Mouse (Mus musculus) heart, embryonic 14.5 days (tissue): ENCODE data around the gene Cd59a. TPM values are rescaled to one million over a fixed set of nuclear protein-coding genes. Genes with fewer than 3 reads are reported as not detected.
"Not testable (repeated sequence)": the region's sequence is repeated elsewhere in the genome, so short reads cannot be mapped to it uniquely, and the experiment has no call there.

Experiments
- ATAC-seq: fragments of 200-750 bp; cut with Nextera tagmentation; 2 replicates; pipeline ENCODE4 v1.8.0; 2017; ENCODE audit warnings: low read depth, moderate TSS enrichment; ENCODE audit not compliant: insufficient number of reproducible peaks, insufficient read depth, low FRiP score
- H3K27ac ChIP-seq, 2 experiments: fragments of 200-500 bp in 1 of 2; fragments of 300-500 bp in 1 of 2; sonication (generic) in 1 of 2; replicated peaks in 1 of 2; 2 replicates each; pipeline ENCODE4 v1.5.1; 2012 to 2014; ENCODE audit warnings: low read depth in 2 of 2, low read length in 2 of 2, control low read depth in 1 of 2, mild to moderate bottlenecking in 1 of 2, mixed read lengths in 1 of 2; ENCODE audit not compliant: control insufficient read depth in 1 of 2, insufficient read depth in 1 of 2
- H3K27me3 ChIP-seq: fragments of 300-500 bp; sonication (generic); 2 replicates; pipeline ENCODE4 v1.6.1; 2014; ENCODE audit warnings: mild to moderate bottlenecking, low read length, control low read depth; ENCODE audit not compliant: control insufficient read depth, insufficient read depth
- H3K36me3 ChIP-seq: fragments of 300-500 bp; sonication (generic); 2 replicates; pipeline ENCODE4 v1.6.1; 2014; ENCODE audit warnings: mild to moderate bottlenecking, control low read depth, low read length, mixed read lengths; ENCODE audit not compliant: control insufficient read depth, insufficient read depth
- H3K4me1 ChIP-seq, 2 experiments: fragments of 200-500 bp in 1 of 2; fragments of 300-500 bp in 1 of 2; sonication (generic) in 1 of 2; 2 replicates each; pipeline ENCODE4 v1.6.1; 2012 to 2014; ENCODE audit warnings: low read length in 2 of 2, control low read depth in 1 of 2, mixed read lengths in 1 of 2; ENCODE audit not compliant: control insufficient read depth in 2 of 2, insufficient read depth in 2 of 2
- H3K4me2 ChIP-seq: fragments of 300-500 bp; sonication (generic); 2 replicates; pipeline ENCODE4 v1.6.1; 2014; ENCODE audit warnings: mild to moderate bottlenecking, low read length
- H3K4me3 ChIP-seq, 2 experiments: fragments of 200-500 bp in 1 of 2; fragments of 300-500 bp in 1 of 2; sonication (generic) in 1 of 2; 2 replicates each; pipeline ENCODE4 v1.5.1; 2012 to 2014; ENCODE audit warnings: low read length in 2 of 2, mild to moderate bottlenecking in 2 of 2, control low read depth in 1 of 2, low read depth in 1 of 2, moderate library complexity in 1 of 2; ENCODE audit not compliant: control insufficient read depth in 1 of 2, insufficient read depth in 1 of 2
- H3K9ac ChIP-seq: fragments of 300-500 bp; sonication (generic); 2 replicates; pipeline ENCODE4 v1.6.1; 2014; ENCODE audit warnings: mild to moderate bottlenecking, low read length
- H3K9me3 ChIP-seq: fragments of 300-500 bp; sonication (generic); 2 replicates; pipeline ENCODE4 v1.6.1; 2016; ENCODE audit warnings: low read length, control low read depth; ENCODE audit not compliant: control insufficient read depth
- WGBS: fragments of 180-500 bp; shearing (Covaris S2); extraction: QIAGEN DNeasy Blood & Tissue Kit; methylation state at CpG from one replicate; pipeline ENCODE4 v1.1.7; 2014; 5-methylcytosine and 5-hydroxymethylcytosine counted together
- polyA plus RNA-seq: library from polyadenylated mRNA; unstranded; fragments of >200 nt; fragmentation: Nextera tagmentation; extraction: Ambion mirVana; gene quantifications from 2 replicates; pipeline ENCODE4 v1.2.1, GENCODE M21; 2014

Cd59a gene
- polyA plus RNA-seq, 1 experiment from 2014 or later, result 69.0 TPM

DNA sequence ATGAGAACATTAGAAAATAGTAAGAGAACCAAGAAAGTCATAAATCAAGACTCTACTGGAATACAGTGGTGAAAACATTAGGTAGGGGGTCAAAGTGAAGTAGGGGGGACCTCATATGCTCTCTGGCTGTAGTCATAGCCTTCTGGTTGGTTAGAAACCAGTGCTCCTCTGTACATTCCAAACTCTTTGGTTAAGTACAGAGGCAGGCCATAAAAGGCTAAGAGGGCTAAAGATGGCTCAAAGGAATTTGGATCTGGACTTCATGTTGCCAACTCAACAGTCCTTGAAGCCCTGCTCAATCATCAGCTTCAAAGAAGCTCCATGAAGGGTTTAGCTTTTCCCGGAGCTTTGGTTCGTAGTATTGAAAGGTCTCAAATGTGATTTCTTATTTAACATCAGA is 13.4 kb downstream of the Cd59a start:
- not testable (repeated sequence) for H3K9me3 ChIP-seq, H3K27me3 ChIP-seq, H3K4me3 ChIP-seq, H3K4me2 ChIP-seq, H3K9ac ChIP-seq, ATAC-seq
- Histone ChIP-seq H3K27ac (peak overlapping the region; percentile 33 to 54), H3K36me3 (peaks cover 11% of the 10 kb centered on the region; the same call in 1 of the 2 replicates), H3K4me1 (peaks cover 4 to 10% of the 10 kb centered on the region in 2 experiments)
- WGBS, result 19% methylated on average over 2 of the region's 2 CpGs

DNA sequence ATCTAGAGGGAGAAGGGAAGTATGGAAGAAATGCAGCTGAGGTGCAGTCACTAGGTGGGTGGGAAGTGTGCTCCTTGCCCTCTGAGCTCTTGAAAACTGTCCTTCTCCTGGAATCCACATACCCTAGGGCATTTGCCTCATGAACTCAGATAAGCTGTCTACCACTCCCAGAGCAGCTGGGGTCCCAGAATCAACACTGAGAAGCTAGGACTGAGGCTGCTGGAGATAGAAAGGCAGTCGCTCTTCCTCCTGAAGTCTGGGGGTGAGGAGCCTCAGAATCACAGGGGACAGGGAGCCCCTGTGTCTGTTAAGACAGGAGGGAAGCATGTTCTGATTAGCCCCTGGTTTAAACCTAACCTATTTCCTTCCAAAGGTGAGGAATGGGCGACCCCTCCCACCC is 13.9 kb downstream of the Cd59a start:
- no peak overlapping the region for H3K4me3 ChIP-seq
- peaks cover 4 to 10% of the 10 kb centered on the region in 2 experiments for H3K4me1 ChIP-seq
- peak overlapping the region; percentile 35; the same call in 1 of the 2 replicates for H3K9ac ChIP-seq
- peak overlapping the region; percentile 33 to 54 for H3K27ac ChIP-seq
- H3K9me3 ChIP-seq, result no peaks in the 10 kb centered on the region
- H3K27me3 ChIP-seq, result no peaks in the 10 kb centered on the region
- 46% methylated on average over 2 of the region's 2 CpGs for WGBS
- ATAC-seq, result no peak
- no peak overlapping the region for H3K4me2 ChIP-seq
- H3K36me3 ChIP-seq, result peaks cover 9% of the 10 kb centered on the region; the same call in 1 of the 2 replicates

DNA sequence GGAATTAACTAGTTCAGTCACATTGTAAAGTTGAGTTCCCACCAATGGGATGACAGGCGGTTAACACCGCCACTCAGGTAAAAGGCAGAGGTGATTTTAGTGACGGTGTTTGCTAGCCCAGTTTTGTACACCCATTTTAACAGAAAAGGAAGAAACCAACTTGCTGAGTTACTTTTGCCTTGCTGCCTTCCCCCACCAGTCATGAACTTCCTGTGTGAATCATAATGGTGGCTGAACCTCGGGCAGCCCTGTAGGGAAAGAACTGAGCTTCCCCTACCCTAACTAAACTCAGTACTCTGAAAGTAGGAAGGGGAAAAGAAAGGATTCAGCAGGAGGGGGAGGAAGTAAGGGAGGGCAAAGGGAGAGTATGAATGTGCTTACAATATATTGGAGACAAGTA is 14.4 kb downstream of the Cd59a start:
- Histone ChIP-seq H3K4me2 (no peak overlapping the region), H3K4me3 (no peak overlapping the region), H3K4me1 (peaks cover 4 to 10% of the 10 kb centered on the region in 2 experiments), H3K27ac (peak overlapping the region; percentile 33 to 54; a peak in 3 of 4 replicates), H3K36me3 (peaks cover 6% of the 10 kb centered on the region; the same call in 1 of the 2 replicates), H3K9me3 (no peaks in the 10 kb centered on the region), H3K27me3 (no peaks in the 10 kb centered on the region), H3K9ac (no peak overlapping the region)
- WGBS, result 81% methylated on average over 4 of the region's 4 CpGs
- ATAC-seq, result no peak

DNA sequence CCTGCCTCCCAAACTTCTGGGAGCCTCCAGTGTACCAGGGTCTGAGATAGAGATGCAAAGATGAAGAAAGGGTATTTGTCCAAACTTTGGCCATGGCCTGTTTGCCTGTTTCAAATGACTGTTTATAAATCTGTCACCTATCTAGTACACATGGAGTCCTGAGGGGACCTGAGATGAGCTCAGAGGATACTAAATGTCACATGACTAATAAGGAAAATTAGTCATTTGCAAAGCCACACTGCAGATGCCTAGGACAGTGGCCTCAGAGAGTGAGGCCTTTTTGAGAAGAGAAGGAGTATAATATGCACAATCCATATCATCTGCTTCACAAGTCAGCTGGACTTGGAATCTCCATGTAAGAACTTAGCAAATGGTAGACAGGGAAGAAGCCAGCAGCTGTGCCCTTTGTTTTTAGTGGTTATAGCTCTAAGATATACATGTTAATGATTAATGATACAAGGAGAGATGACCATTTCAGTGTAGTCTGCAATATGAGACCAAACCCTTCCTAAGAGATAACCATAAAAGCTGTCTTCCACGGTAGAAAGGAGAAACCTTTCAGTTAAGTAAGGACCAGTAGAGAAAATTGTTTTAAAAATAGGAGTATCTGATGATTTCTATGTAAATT is 15.7 kb downstream of the Cd59a start:
- not testable (repeated sequence) for H3K27me3 ChIP-seq, H3K4me2 ChIP-seq, H3K9ac ChIP-seq, H3K27ac ChIP-seq, H3K36me3 ChIP-seq, H3K4me3 ChIP-seq, ATAC-seq, H3K9me3 ChIP-seq
- WGBS, result no CpG with 5 or more reads among the region's 1 CpGs
- H3K4me1 ChIP-seq, result peaks cover 4 to 10% of the 10 kb centered on the region in 2 experiments

DNA sequence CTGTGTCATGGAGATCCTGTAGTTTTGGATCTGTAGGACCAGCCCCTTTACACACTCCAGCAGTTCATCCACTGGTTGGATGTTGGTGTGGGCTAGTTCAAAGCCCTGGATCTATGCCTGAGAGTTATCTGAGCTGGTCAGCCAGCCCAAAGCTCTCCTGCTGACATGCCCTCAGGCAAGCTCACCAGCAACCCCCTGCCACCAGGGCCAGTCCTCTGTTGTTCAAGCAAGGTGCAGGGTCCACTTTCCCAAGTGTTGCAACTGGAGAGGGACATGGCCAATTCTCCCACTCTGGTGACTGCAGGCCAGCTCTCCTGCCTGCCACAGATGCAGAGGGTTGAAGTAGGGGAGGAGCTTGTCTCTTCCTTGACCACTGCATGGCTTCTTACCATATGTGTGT is 18.0 kb downstream of the Cd59a start:
- not testable (repeated sequence) for H3K36me3 ChIP-seq, H3K27ac ChIP-seq, H3K27me3 ChIP-seq, H3K4me3 ChIP-seq, H3K4me2 ChIP-seq, H3K9me3 ChIP-seq, H3K9ac ChIP-seq, ATAC-seq
- peaks cover 4 to 13% of the 10 kb centered on the region in 2 experiments for H3K4me1 ChIP-seq

DNA sequence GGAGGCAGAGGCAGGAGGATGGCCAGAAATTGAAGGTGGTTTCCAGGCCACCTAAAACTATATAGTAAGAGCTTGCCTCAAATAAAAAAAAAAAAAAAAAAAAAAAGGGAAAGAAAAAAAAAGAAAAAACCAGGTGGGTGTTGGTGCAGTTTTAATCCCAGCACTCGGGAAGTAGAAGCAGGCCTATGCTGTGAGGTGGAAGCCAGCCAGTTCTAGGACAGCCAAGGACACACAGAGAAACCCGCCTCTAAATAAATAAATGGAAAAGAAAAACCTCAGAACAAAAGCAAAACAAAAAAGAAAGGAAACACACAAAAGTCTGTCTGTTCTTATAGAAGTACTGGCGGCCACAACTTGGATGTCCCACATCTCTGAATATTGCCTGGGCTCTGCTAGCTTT is 19.3 kb downstream of the Cd59a start:
- no peak for ATAC-seq
- no peak overlapping the region for H3K4me3 ChIP-seq
- 81% methylated on average over 3 of the region's 3 CpGs for WGBS

DNA sequence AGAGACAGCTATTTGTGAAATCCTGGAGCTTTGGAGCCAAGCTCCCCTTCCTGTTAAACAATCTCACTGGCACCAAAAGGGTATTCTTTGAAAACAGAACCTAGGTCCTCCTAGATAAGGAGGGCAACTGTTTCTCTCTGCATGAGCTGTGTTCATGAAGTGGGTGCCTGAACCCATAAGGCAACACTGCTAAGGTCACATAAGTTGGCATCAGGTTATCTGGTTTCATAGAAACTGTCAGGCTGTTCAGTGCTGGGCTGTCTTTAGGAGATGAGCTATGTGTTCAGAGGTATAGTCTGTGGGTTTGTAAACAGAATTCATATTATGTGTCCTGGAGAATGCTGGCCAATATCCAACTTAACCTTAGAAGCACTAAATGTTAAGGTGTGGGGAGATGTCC is 21.6 kb downstream of the Cd59a start:
- H3K4me3 ChIP-seq, H3K27ac ChIP-seq, ATAC-seq, H3K9me3 ChIP-seq, H3K4me2 ChIP-seq, H3K36me3 ChIP-seq, H3K27me3 ChIP-seq, H3K9ac ChIP-seq: not testable (repeated sequence)
- peaks cover 15 to 33% of the 10 kb centered on the region in 2 experiments for H3K4me1 ChIP-seq

More for the DNA sequence above, 19.3 kb downstream of the Cd59a start:
- H3K4me1 ChIP-seq, result peaks cover 2 to 12% of the 10 kb centered on the region in 2 experiments
- no peaks in the 10 kb centered on the region for H3K9me3 ChIP-seq
- H3K27ac ChIP-seq, result no peak overlapping the region
- peaks cover 6% of the 10 kb centered on the region; the same call in 1 of the 2 replicates for H3K36me3 ChIP-seq
- no peak overlapping the region for H3K4me2 ChIP-seq
- no peak overlapping the region for H3K9ac ChIP-seq
- H3K27me3 ChIP-seq, result no peaks in the 10 kb centered on the region

DNA sequence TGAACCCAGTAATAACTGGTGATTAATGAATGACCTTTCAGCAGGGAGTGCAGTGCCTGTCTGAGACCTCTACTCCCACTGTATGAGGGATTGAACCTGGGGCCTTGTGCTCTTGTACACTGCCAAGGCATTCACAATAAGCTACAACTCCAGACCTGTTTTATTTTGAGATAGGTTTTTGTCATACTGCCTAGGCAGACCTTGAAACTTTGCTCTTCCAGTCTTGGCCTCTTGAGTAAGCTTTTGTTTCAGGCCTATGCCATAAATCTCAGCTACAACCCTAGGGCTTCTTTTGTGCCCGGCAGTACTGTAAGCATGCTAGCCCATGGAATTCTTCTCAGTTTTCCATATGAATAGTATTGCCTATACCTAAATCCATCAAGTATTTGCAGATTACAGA is 23.5 kb downstream of the Cd59a start:
- Histone ChIP-seq H3K27me3 (no peaks in the 10 kb centered on the region), H3K36me3 (peaks cover 1% of the 10 kb centered on the region; the same call in 1 of the 2 replicates), H3K4me1 (peaks cover 19 to 39% of the 10 kb centered on the region in 2 experiments), H3K9me3 (no peaks in the 10 kb centered on the region), H3K4me3 (no peak overlapping the region), H3K9ac (no peak overlapping the region), H3K27ac (no peak overlapping the region), H3K4me2 (no peak overlapping the region)
- WGBS, result 83% methylated on average over 1 of the region's 1 CpGs
- no peak for ATAC-seq
